Mouse (Mus musculus) ES-E14 (cell line): ENCODE data around the gene Ccp110. TPM values are rescaled to one million over a fixed set of nuclear protein-coding genes. Genes with fewer than 3 reads are reported as not detected.

ENCODE experiments used
- DNase-seq: peaks from one replicate; pipeline ENCODE4 v3.0.0-alpha.2; 2013; ENCODE audit warnings: low read depth, low spot score
- H3K27ac ChIP-seq: 2 replicates; pipeline ENCODE4 v1.5.1; 2012; ENCODE audit warnings: low read depth, mild to moderate bottlenecking, low read length, moderate library complexity, mixed read lengths; ENCODE audit not compliant: poor library complexity, insufficient read depth, severe bottlenecking
- H3K36me3 ChIP-seq: 2 replicates; pipeline ENCODE4 v1.6.1; 2012; ENCODE audit warnings: mild to moderate bottlenecking, low read length, moderate library complexity, mixed read lengths; ENCODE audit not compliant: control insufficient read depth, poor library complexity, insufficient read depth, severe bottlenecking
- H3K4me1 ChIP-seq, 2 experiments: fragments of 150-350 bp in 1 of 2; sonication (generic) in 1 of 2; 2 replicates each; pipeline ENCODE4 v1.6.1; 2012; ENCODE audit warnings: low read length in 2 of 2, mild to moderate bottlenecking in 1 of 2, mixed read lengths in 1 of 2; ENCODE audit not compliant: control insufficient read depth in 2 of 2, insufficient read depth in 2 of 2, poor library complexity in 1 of 2
- H3K4me3 ChIP-seq, 2 experiments: fragments of 150-350 bp in 1 of 2; sonication (generic) in 1 of 2; 2 replicates each; pipeline ENCODE4 v1.5.1; 2012; ENCODE audit warnings: low read length in 2 of 2, low read depth in 1 of 2, mild to moderate bottlenecking in 1 of 2, mixed read lengths in 1 of 2; ENCODE audit not compliant: insufficient read depth in 1 of 2, poor library complexity in 1 of 2, severe bottlenecking in 1 of 2
- H3K9ac ChIP-seq: 2 replicates; pipeline ENCODE4 v1.6.1; 2012; ENCODE audit warnings: low read depth, mild to moderate bottlenecking, low read length, mixed read lengths; ENCODE audit not compliant: poor library complexity, insufficient read depth, severe bottlenecking
- H3K9me3 ChIP-seq: fragments of 150-350 bp; sonication (generic); 2 replicates; pipeline ENCODE4 v1.6.1; 2012; ENCODE audit warnings: low read depth, mild to moderate bottlenecking, low read length; ENCODE audit not compliant: control insufficient read depth, insufficient read depth
- CHD2 ChIP-seq: IDR thresholded peaks from 2 replicates; pipeline ENCODE4 v1.6.1; 2014; ENCODE audit warnings: mild to moderate bottlenecking, low read depth, low read length, inconsistent platforms
- HCFC1 ChIP-seq: IDR thresholded peaks from 2 replicates; pipeline ENCODE4 v1.6.1; 2012; ENCODE audit warnings: low read length, inconsistent platforms, borderline replicate concordance; ENCODE audit not compliant: insufficient read depth
- MAFK ChIP-seq: IDR thresholded peaks from 2 replicates; pipeline ENCODE4 v1.6.1; 2014; ENCODE audit warnings: mild to moderate bottlenecking, low read depth, low read length, inconsistent platforms; ENCODE audit not compliant: insufficient read depth
- ZC3H11A ChIP-seq: IDR thresholded peaks from 2 replicates; pipeline ENCODE4 v1.6.1; 2012; ENCODE audit warnings: low read depth, mild to moderate bottlenecking, inconsistent platforms, low read length, borderline replicate concordance
- ZNF384 ChIP-seq: IDR thresholded peaks from 2 replicates; pipeline ENCODE4 v1.6.1; 2012; ENCODE audit warnings: low read depth, low read length, inconsistent platforms
- in situ Hi-C, 2 experiments: fragments of 600-800 bp; cut with MboI; formaldehyde crosslinking; loops; one replicate each; pipeline ENCODE4 v1.15.1; 2025; ENCODE audit warnings: low sequenced_read_pairs in 2 of 2, inconsistent platforms in 1 of 2; ENCODE audit not compliant: unreplicated experiment in 2 of 2
- total RNA-seq: library from RNA; depleted of rRNA; stranded (reverse); fragments of 300-350 nt; gene quantifications from 2 replicates; pipeline ENCODE4 v1.2.3, GENCODE M21; 2012

The Ccp110 gene
- total RNA-seq, 1 experiment, result 25.8 TPM

- Histone ChIP-seq H3K4me3 (no peak overlapping the region), H3K27ac (no peak overlapping the region)
- in situ Hi-C loops, result no loop called here
Measured at GRCm38 (mm10) chr7:118742278-118742677, 29.9 kb downstream of the Ccp110 start.

DNA sequence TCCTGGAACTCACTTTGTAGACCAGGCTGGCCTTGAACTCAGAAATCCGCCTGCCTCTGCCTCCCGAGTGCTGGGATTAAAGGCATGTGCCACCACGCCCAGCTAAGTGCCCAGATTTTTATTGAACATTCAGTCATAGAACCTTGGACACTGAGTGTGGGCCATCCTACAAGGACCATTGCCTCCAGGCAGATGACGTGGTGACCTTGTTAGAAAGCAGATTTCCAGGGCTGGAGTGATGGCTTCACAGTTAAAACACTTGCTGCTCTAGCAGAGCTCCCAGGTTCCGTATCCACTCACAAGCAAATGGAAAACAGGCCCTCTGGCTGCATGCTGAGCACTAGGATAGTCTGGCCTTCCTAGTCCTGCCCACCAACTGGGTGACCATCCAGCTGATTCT, 32.4 kb downstream of the Ccp110 start:
- in situ Hi-C loops, result no loop called here
- no peak overlapping the region for H3K9ac ChIP-seq
- DNase-seq, result no peak
- H3K4me1 ChIP-seq, result no peaks in the 10 kb centered on the region; a peak in 1 of 4 replicates
- H3K9me3 ChIP-seq, result no peaks in the 10 kb centered on the region
- H3K27ac ChIP-seq, result no peak overlapping the region
- no peak overlapping the region for H3K4me3 ChIP-seq
- TF ChIP-seq MAFK, result no peak
- no peak for TF ChIP-seq CHD2
- TF ChIP-seq HCFC1, result no peak
- TF ChIP-seq ZC3H11A, result no peak
- no peak for TF ChIP-seq ZNF384
- H3K36me3 ChIP-seq, result peaks cover 9% of the 10 kb centered on the region; the same call in 1 of the 2 replicates

More at GRCm38 (mm10) chr7:118742278-118742677, 29.9 kb downstream of the Ccp110 start:
- TF ChIP-seq HCFC1, result no peak
- 0 out of 2 replicates have a peak, but pooled peaks have one; percentile 16 for TF ChIP-seq ZNF384
- DNase-seq, result no peak
- no peaks in the 10 kb centered on the region; a peak in 1 of 4 replicates for H3K4me1 ChIP-seq
- no peak overlapping the region for H3K9ac ChIP-seq
- H3K36me3 ChIP-seq, result peaks cover 5% of the 10 kb centered on the region; the same call in 1 of the 2 replicates
- H3K9me3 ChIP-seq, result no peaks in the 10 kb centered on the region

GRCm38 (mm10) chr7:118747891-118748672, 35.7 kb downstream of the Ccp110 start:
- in situ Hi-C loops, result no loop called here
- TF ChIP-seq MAFK (no peak), ZNF384 (no peak), ZC3H11A (no peak), HCFC1 (no peak), CHD2 (no peak)
- H3K4me3 ChIP-seq, result no peak overlapping the region
- no peaks in the 10 kb centered on the region for H3K9me3 ChIP-seq
- H3K9ac ChIP-seq, result no peak overlapping the region
- DNase-seq, result no peak
- no peaks in the 10 kb centered on the region; a peak in 1 of 4 replicates for H3K4me1 ChIP-seq
- H3K27ac ChIP-seq, result no peak overlapping the region
- peaks cover 13% of the 10 kb centered on the region; the same call in 1 of the 2 replicates for H3K36me3 ChIP-seq

DNA sequence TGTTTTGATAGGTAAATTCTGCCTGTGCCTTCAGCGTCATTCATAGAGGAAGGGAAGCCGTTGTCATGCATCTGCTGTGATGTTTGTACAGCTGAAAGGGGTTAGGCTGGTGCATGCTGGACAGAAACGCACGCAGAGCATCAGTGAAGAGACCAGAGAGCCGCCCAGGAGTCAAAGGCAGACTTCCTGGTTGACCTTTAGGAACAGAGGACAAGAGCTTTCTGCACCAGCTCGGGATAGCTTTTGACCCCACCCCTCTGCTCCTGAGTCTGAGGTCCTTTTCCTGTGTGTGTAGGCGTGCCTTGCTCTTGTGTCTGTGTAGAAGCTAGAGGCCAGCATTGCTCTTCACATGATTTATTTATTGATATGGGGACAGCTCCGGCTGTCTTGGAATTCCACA, 37.4 kb downstream of the Ccp110 start:
- no peak for DNase-seq
- in situ Hi-C loops, result no loop called here

More for the DNA sequence above, 37.4 kb downstream of the Ccp110 start:
- Histone ChIP-seq H3K4me1 (no peaks in the 10 kb centered on the region; a peak in 1 of 4 replicates), H3K27ac (no peak overlapping the region), H3K9ac (no peak overlapping the region), H3K9me3 (no peaks in the 10 kb centered on the region), H3K36me3 (peaks cover 13% of the 10 kb centered on the region; the same call in 1 of the 2 replicates), H3K4me3 (no peak overlapping the region)
- TF ChIP-seq HCFC1 (no peak), ZNF384 (no peak), ZC3H11A (no peak), CHD2 (no peak), MAFK (no peak)
